Mouse (Mus musculus): ENCODE measurements around the gene Olfr1143.

Olfr1143 gene

GRCm38 (mm10) chr2:87800292-87800691 lies at the start of gene Olfr1143:
Olfr1143 (plus strand) TSS chr2:87800592.
- CTCF ChIA-PET = no interaction called here

GRCm38 (mm10) chr2:87753891-87754290 lies 46.5 kb upstream of the Olfr1143 start, which contains the start of gene Olfr1141:
Olfr1141 (minus strand) TSS chr2:87753991.
- CTCF ChIA-PET = no interaction called here

- CTCF ChIA-PET = no interaction called here
Observed at GRCm38 (mm10) chr2:87776143-87776542, 24.2 kb upstream of the Olfr1143 start.

- CTCF ChIA-PET = no interaction called here
Observed at GRCm38 (mm10) chr2:87779183-87779582, 21.2 kb upstream of the Olfr1143 start, which contains the start of gene Olfr152. Olfr152 (plus strand) TSS chr2:87779483.

- CTCF ChIA-PET = no interaction called here
Observed at GRCm38 (mm10) chr2:87809522-87809921, 9.1 kb downstream of the Olfr1143 start, which contains the start of gene Olfr1145. Olfr1145 (plus strand) TSS chr2:87809822.

GRCm38 (mm10) chr2:87830233-87830632 lies 29.8 kb downstream of the Olfr1143 start, which contains the start of gene Olfr1148:
Olfr1148 (plus strand) TSS chr2:87830533.
- CTCF ChIA-PET = no interaction called here

GRCm38 (mm10) chr2:87843693-87844092 lies 43.3 kb downstream of the Olfr1143 start, which contains the start of gene Olfr1150-ps1:
Olfr1150-ps1 (plus strand) TSS chr2:87843993.
- CTCF ChIA-PET = no interaction called here
